Mouse (Mus musculus) inflammation-experienced regulatory T-cells (primary cell): ENCODE measurements around the gene Ccn1. TPM values are rescaled to one million over a fixed set of nuclear protein-coding genes. Genes with fewer than 3 reads are reported as not detected.

ENCODE experiments used
- polyA plus RNA-seq, 2 experiments: library from polyadenylated mRNA; unstranded; fragments of 100-300 nt; shearing (Covaris generic); gene quantifications; one replicate each; pipeline ENCODE4 v1.2.1; 2017

Gene Ccn1
- not detected for polyA plus RNA-seq

DNA sequence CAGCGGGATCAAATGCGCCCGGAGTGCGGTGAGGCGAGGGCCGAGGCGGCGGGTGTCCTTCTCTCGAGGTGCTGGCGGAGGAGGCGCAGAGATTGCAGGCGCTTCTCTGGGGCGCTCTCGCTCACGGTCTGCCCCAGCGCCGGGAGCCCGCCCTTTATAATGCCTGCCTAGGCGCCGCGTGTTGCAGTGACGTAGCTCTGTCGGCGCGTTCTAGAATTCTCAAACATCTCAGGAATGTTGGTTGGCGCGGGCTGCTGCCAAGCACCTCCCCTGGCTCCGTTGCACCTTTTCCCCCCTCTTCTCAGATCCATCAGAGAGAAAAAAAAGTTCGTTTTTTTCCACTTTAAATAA is at the start of gene Ccn1:
Gene Ccn1, minus strand, starts transcription at position 130 of the 351 bp plus-strand sequence.

Other genes starting within 250 kb of the Ccn1 start
- gene Znhit6, start 73.8 kb downstream of the Ccn1 start, polyA plus RNA-seq, result 10 to 100 TPM; 35.2 to 43.3 TPM
- gene Ddah1, start 108.7 kb upstream of the Ccn1 start, polyA plus RNA-seq, result 1 to 10 TPM in 1 of 2 experiments, under 1 TPM in 1; 0.36 to 1.1 TPM